Mouse (Mus musculus) forelimb bud, embryonic 11.5 days (tissue): Measurements from ENCODE around the gene Borcs6.

Source experiments
- DNase-seq: peaks from one replicate; pipeline ENCODE4 v3.0.0-alpha.2; 2012; ENCODE audit warnings: low read depth, low spot score

Gene Borcs6

GRCm38 (mm10) chr11:69070590-69071222 lies 11.2 kb downstream of the Borcs6 start, which contains the start of gene Tmem107:
TSS of gene Tmem107 (plus strand) at chr11:69070806.
- peak; percentile 96 for DNase-seq

- DNase-seq: no peak
Measured at GRCm38 (mm10) chr11:69071262-69071661, 11.7 kb downstream of the Borcs6 start.

GRCm38 (mm10) chr11:69072234-69072633 lies 12.7 kb downstream of the Borcs6 start:
- DNase-seq: no peak

- DNase-seq: no peak
Measured at GRCm38 (mm10) chr11:69072666-69073064, 13.1 kb downstream of the Borcs6 start.

- peak; percentile 93 for DNase-seq
Measured at GRCm38 (mm10) chr11:69073065-69073888, 13.8 kb downstream of the Borcs6 start.

GRCm38 (mm10) chr11:69073951-69074775 lies 14.6 kb downstream of the Borcs6 start:
- DNase-seq: no peak

- DNase-seq: no peak
Measured at GRCm38 (mm10) chr11:69074776-69075069, 15.2 kb downstream of the Borcs6 start.

- DNase-seq: no peak
Measured at GRCm38 (mm10) chr11:69075764-69076479, 16.4 kb downstream of the Borcs6 start.

- no peak for DNase-seq
Measured at GRCm38 (mm10) chr11:69076572-69076971, 17.1 kb downstream of the Borcs6 start.

GRCm38 (mm10) chr11:69077316-69077715 lies 17.8 kb downstream of the Borcs6 start:
- DNase-seq: no peak

GRCm38 (mm10) chr11:69078041-69078440 lies 18.5 kb downstream of the Borcs6 start:
- no peak for DNase-seq

- no peak for DNase-seq
Measured at GRCm38 (mm10) chr11:69078805-69079438, 19.4 kb downstream of the Borcs6 start.

GRCm38 (mm10) chr11:69080102-69080854 lies 20.8 kb downstream of the Borcs6 start:
- DNase-seq: no peak

GRCm38 (mm10) chr11:69080855-69081222 lies 21.3 kb downstream of the Borcs6 start:
- DNase-seq: no peak

GRCm38 (mm10) chr11:69081613-69082012 lies 22.1 kb downstream of the Borcs6 start:
- no peak for DNase-seq

GRCm38 (mm10) chr11:69085608-69086007 lies 26.1 kb downstream of the Borcs6 start:
- DNase-seq: no peak

- DNase-seq: no peak
Measured at GRCm38 (mm10) chr11:69086390-69086789, 26.9 kb downstream of the Borcs6 start.

- DNase-seq: no peak
Measured at GRCm38 (mm10) chr11:69087082-69087481, 27.6 kb downstream of the Borcs6 start.

- DNase-seq: no peak
Measured at GRCm38 (mm10) chr11:69087597-69087996, 28.1 kb downstream of the Borcs6 start.

- peak; percentile 80 for DNase-seq
Measured at GRCm38 (mm10) chr11:69088103-69088855, 28.8 kb downstream of the Borcs6 start, which contains the start of gene Vamp2. TSS of gene Vamp2 (plus strand) at chr11:69088490.
